Mouse (Mus musculus) forebrain, postnatal 0 days (tissue): ENCODE measurements at regions not wholly inside any gene's neighbourhood (a gene's known extent, or its start where the extent isn't known, plus 50 kb on each side); places are given as distances from the start of the nearest gene placed in this dataset.

Experiments
- ATAC-seq: fragments of 200-750 bp; cut with Nextera tagmentation; 2 replicates; pipeline ENCODE4 v1.8.0; 2017; ENCODE audit warnings: mild to moderate bottlenecking, moderate library complexity
- DNase-seq: peaks from one replicate; pipeline ENCODE4 v3.0.0-alpha.2; 2015
- H3K27ac ChIP-seq: fragments of 300-500 bp; sonication (generic); 2 replicates; pipeline ENCODE4 v1.5.1; 2014; ENCODE audit warnings: low read depth, mild to moderate bottlenecking, antibody characterized with exemption, low read length, moderate library complexity, mixed read lengths
- H3K27me3 ChIP-seq: fragments of 300-500 bp; sonication (generic); 2 replicates; pipeline ENCODE4 v1.6.1; 2014; ENCODE audit warnings: mild to moderate bottlenecking, low read length, mixed read lengths; ENCODE audit not compliant: insufficient read depth
- H3K36me3 ChIP-seq: fragments of 300-500 bp; sonication (generic); 2 replicates; pipeline ENCODE4 v1.6.1; 2014; ENCODE audit warnings: mild to moderate bottlenecking, moderate library complexity; ENCODE audit not compliant: insufficient read depth
- H3K4me1 ChIP-seq: fragments of 300-500 bp; sonication (generic); 2 replicates; pipeline ENCODE4 v1.6.1; 2014; ENCODE audit warnings: antibody characterized with exemption; ENCODE audit not compliant: insufficient read depth
- H3K4me2 ChIP-seq: fragments of 300-500 bp; sonication (generic); 2 replicates; pipeline ENCODE4 v1.6.1; 2014; ENCODE audit warnings: low read depth, mild to moderate bottlenecking, moderate library complexity
- H3K4me3 ChIP-seq: fragments of 300-500 bp; sonication (generic); 2 replicates; pipeline ENCODE4 v1.5.1; 2014; ENCODE audit warnings: low read depth, low read length, mixed read lengths
- H3K9ac ChIP-seq: fragments of 300-500 bp; sonication (generic); 2 replicates; pipeline ENCODE4 v1.6.1; 2014; ENCODE audit warnings: mild to moderate bottlenecking
- H3K9me3 ChIP-seq: fragments of 300-500 bp; sonication (generic); 2 replicates; pipeline ENCODE4 v1.6.1; 2016; ENCODE audit warnings: low read length
- CTCF ChIP-seq: sonication (generic); IDR thresholded peaks from 2 replicates; pipeline ENCODE4 v1.5.1; 2016; ENCODE audit warnings: antibody characterized with exemption, control low read depth, low read depth
- WGBS: fragments of 180-500 bp; shearing (Covaris S2); extraction: QIAGEN DNeasy Blood & Tissue Kit; methylation state at CpG from one replicate; pipeline ENCODE4 v1.1.7; 2014; 5-methylcytosine and 5-hydroxymethylcytosine counted together

DNA sequence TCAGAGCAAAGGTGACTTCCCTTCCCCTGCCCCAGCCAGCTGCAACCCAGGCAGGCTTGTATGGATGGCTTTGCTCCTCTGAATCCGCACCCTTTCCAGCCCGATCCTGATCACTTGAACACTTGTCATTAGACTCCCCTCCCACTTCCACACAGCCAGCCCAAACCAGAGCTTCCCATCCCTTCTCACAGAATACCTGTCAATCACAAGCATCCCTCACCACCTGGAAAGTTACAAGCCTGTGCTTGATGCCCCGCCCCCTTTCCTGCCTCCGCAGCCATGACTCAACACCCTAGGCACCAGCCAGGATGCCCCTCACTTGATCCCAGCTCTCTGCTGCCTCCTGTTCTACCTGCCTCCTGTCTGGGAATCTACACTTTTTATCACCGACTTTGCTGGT lies 76.0 kb upstream of the Lclat1 start:
- no peaks in the 10 kb centered on the region for H3K27me3 ChIP-seq
- no peak overlapping the region for H3K27ac ChIP-seq
- DNase-seq = no peak
- H3K4me3 ChIP-seq = no peak overlapping the region
- H3K36me3 ChIP-seq = no peaks in the 10 kb centered on the region
- no peak for TF ChIP-seq CTCF
- no peak overlapping the region for H3K4me2 ChIP-seq
- H3K9me3 ChIP-seq = no peaks in the 10 kb centered on the region
- WGBS = 76% methylated on average over 5 of the region's 5 CpGs
- no peak for ATAC-seq
- no peak overlapping the region for H3K9ac ChIP-seq
- H3K4me1 ChIP-seq = no peaks in the 10 kb centered on the region

DNA sequence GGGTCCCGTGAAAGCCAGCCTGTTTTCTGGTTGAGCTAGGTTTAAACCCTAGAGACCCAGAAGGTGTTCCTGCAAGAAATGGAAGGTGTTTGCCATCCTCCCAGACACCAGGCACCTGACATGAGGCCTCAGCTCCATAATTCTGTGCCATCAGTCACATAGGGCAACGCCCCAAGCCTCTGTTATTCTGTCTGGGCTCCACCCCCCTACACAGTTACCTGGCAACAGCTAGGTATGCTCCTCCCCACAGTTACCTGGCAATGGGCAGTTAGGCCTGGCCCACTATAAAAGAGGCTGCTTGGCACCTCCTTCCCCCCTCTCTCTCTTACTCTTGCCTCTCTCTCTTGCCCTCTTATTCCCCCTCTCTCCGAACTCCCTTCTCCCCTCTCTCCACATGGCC lies 75.5 kb upstream of the Lclat1 start:
- Histone ChIP-seq H3K27ac (no peak overlapping the region), H3K27me3 (no peaks in the 10 kb centered on the region), H3K4me1 (no peaks in the 10 kb centered on the region), H3K4me3 (no peak overlapping the region), H3K9me3 (no peaks in the 10 kb centered on the region), H3K36me3 (no peaks in the 10 kb centered on the region), H3K9ac (no peak overlapping the region), H3K4me2 (no peak overlapping the region)
- TF ChIP-seq CTCF = no peak
- DNase-seq = no peak
- WGBS = 76% methylated on average over 3 of the region's 3 CpGs
- no peak for ATAC-seq

DNA sequence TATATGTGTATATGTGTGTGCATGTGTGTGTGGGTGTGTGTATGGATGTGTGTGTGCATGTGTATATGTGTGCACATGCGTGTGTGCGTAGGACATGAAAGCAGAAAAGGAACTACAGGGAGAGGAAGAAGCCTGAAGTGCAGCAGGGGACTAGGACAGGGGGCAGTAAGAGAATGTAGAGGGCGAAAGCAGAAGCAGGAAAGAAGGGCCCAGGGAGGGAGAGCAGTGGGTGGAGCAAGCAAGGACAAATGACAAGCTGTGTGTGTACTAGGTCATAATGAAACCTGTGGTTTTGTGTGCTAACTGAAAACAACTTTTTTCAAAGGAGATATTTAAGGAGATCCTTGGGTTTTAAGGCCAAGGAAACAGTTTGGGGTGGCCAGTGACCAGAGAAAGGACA lies 73.4 kb upstream of the Lclat1 start:
- Histone ChIP-seq H3K9ac (no peak overlapping the region), H3K9me3 (no peaks in the 10 kb centered on the region), H3K4me3 (no peak overlapping the region), H3K4me1 (0 out of 2 replicates have a peak, but pooled peaks cover 3% of the 10 kb centered on the region), H3K27ac (no peak overlapping the region), H3K4me2 (no peak overlapping the region), H3K27me3 (no peaks in the 10 kb centered on the region), H3K36me3 (no peaks in the 10 kb centered on the region)
- 87% methylated on average over 3 of the region's 3 CpGs for WGBS
- no peak for ATAC-seq
- TF ChIP-seq CTCF = no peak
- no peak for DNase-seq

DNA sequence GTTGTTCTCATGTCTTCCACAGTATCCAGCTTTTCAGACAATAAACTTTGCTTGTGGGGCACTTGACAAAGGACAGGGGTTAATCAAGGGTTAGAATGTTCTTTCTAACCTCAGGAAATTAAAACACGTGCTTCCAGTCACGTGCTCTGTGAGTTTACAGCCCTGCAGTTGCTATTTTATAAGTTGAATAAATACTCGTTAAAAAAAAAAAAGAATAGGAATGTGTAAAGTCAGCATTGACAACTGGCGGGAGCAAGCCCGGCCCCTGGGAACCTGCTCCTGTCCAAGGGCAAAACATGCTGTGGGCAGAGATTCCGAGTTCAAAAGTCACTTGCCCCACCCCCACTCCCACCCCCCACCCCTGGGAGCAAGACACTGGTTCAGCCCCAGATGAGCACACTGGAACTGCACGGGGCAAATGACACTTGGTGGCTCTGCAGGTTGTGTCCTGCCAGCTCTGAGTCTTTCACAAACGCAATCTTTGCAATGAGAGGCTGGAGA lies 72.8 kb upstream of the Lclat1 start:
- no peak for TF ChIP-seq CTCF
- no peak overlapping the region for H3K9ac ChIP-seq
- 33% methylated on average over 8 of the region's 8 CpGs for WGBS
- H3K27me3 ChIP-seq = no peaks in the 10 kb centered on the region
- H3K27ac ChIP-seq = no peak overlapping the region
- H3K4me1 ChIP-seq = 0 out of 2 replicates have a peak, but pooled peaks cover 3% of the 10 kb centered on the region
- no peaks in the 10 kb centered on the region for H3K36me3 ChIP-seq
- H3K4me2 ChIP-seq = no peak overlapping the region
- ATAC-seq = no peak
- no peak for DNase-seq
- no peak overlapping the region for H3K4me3 ChIP-seq
- H3K9me3 ChIP-seq = no peaks in the 10 kb centered on the region

DNA sequence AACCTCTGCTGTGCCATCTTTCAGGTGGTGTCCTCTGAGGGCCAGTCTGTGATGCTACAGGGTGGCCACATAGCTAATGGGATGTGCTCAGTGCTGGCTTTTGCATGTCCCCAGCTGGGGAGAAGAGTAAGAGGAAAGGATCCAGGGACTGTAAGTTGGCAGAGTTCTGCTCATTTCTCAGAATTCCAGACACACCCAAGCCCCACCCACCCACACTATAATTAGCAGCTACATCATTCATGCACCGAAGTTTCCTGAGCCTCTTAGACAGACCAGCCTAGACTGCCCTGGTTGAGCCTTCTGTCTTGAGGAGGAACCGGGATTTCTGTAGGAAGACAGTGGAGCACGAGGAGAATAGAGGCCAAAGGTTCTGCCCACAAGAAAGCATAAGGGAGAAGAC lies 70.9 kb upstream of the Lclat1 start:
- 0 out of 2 replicates have a peak, but pooled peaks cover 3% of the 10 kb centered on the region for H3K4me1 ChIP-seq
- H3K36me3 ChIP-seq = no peaks in the 10 kb centered on the region
- H3K9ac ChIP-seq = no peak overlapping the region
- H3K27ac ChIP-seq = no peak overlapping the region
- H3K27me3 ChIP-seq = no peaks in the 10 kb centered on the region
- WGBS = 63% methylated on average over 3 of the region's 3 CpGs
- H3K4me2 ChIP-seq = no peak overlapping the region
- DNase-seq = no peak
- no peak overlapping the region for H3K4me3 ChIP-seq
- H3K9me3 ChIP-seq = no peaks in the 10 kb centered on the region
- ATAC-seq = no peak
- no peak for TF ChIP-seq CTCF

DNA sequence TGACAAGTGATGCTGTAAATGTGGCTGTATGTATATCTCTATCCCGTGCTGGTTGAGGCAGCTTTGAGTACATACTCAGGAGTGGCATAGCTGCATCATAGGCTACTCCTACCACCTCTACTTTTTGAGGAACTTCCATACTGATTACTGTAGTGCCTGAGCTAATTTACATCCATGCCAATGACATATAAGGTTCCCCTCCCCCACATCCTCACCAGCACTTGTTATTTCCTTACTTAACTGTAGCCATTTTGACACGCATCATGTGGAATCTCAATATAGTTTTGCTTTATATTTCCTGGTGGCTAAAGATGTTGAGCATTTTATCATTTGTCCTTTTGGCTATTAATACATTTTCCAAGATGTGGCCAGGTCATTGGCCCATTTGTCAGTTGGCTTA lies 69.2 kb upstream of the Lclat1 start:
- Histone ChIP-seq H3K4me1 (0 out of 2 replicates have a peak, but pooled peaks cover 3% of the 10 kb centered on the region), H3K4me2 (no peak overlapping the region), H3K4me3 (no peak overlapping the region), H3K9ac (no peak overlapping the region), H3K36me3 (no peaks in the 10 kb centered on the region), H3K27ac (no peak overlapping the region), H3K27me3 (no peaks in the 10 kb centered on the region), H3K9me3 (no peaks in the 10 kb centered on the region)
- ATAC-seq (no peak), DNase-seq (no peak)
- no peak for TF ChIP-seq CTCF
- WGBS = 96% methylated on average over 2 of the region's 2 CpGs

DNA sequence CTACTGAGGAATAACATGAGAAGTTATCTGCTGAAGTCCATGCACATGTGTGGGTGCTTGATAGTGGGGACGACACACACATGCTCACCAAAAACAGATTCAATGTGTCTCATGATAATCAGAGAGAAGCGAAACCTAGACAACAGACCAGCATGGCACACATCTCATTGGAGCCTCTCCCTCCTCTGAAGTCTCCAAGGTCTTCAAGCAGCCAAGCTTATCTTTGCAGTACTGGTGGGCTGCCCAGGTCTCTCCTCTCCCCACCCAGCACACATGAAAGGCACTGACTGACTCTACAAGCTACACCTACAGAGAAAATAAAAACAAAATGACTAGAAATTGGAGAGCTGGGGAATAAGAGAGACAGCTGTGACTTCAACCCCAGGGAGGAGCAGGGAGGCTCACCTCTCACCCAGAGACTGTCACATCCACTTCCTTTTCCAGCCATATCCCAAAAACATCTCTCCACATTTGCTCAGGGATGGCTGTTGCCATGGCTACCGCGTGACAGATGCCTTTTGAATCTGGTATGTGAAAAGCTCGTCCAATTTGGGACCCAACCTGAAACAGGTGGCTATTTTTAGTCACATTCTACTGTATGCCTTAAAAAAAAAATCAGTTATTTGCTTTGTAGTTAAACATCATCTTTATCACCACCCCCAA lies 62.7 kb upstream of the Lclat1 start:
- no peak for TF ChIP-seq CTCF
- ATAC-seq = peak; percentile 86
- no peak overlapping the region for H3K4me2 ChIP-seq
- no peaks in the 10 kb centered on the region for H3K36me3 ChIP-seq
- H3K4me1 ChIP-seq = peaks cover 11% of the 10 kb centered on the region; the same call in 1 of the 2 replicates
- 57% methylated on average over 5 of the region's 5 CpGs for WGBS
- H3K4me3 ChIP-seq = no peak overlapping the region
- H3K9me3 ChIP-seq = no peaks in the 10 kb centered on the region
- H3K9ac ChIP-seq = no peak overlapping the region
- no peaks in the 10 kb centered on the region for H3K27me3 ChIP-seq
- peak overlapping the region; percentile 67 for H3K27ac ChIP-seq
- peak; percentile 78 for DNase-seq
